Mouse (Mus musculus) spleen, postnatal 4 days (tissue): ENCODE measurements around the gene Tbl1xr1.

Experiments used
- DNase-seq, 2 experiments: peaks; one replicate each; pipeline ENCODE4 v3.0.0; 2022; ENCODE audit warnings: low spot score in 2 of 2

Tbl1xr1 gene

GRCm38 (mm10) chr3:22076561-22076935 lies at the start of gene Tbl1xr1:
TSS of gene Tbl1xr1 (plus strand) at chr3:22076652.
- DNase-seq = peak; percentile 87 to 92

GRCm38 (mm10) chr3:22038004-22038403 lies 38.4 kb upstream of the Tbl1xr1 start:
- no peak for DNase-seq

DNA sequence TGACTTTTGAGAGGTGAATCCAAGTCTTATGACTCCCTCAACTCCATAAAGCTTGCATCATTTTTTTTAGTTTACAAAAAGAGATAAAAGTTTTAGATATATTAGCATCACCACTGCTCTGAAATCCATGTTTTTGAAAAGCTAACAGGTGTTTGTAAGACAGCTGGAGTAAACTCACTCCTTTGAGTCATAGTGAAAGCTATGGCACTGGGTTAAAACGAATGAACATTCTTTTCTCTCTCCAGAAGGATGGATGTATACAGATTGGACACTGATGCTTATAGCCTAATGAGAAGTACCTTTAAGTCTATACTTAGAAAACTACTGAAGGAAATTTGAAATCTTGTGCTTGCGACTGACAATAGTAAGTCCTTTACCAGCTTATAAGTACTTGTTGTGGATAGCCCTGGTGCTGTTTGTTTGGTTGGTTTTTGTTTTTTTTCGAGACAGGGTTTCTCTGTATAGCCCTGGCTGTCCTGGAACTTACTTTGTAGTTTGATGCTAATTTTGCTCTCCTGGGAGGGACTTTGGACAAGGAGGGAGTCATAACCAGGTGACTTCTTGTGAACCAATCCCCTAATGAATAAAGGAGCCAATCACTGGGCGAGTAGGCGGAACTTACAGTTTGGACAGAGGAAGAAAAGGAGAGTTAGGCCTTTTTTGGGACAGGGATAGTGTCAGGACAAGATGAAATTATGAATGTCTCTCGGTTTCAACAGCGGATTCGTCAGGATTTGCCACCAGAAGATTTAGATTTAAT lies 37.2 kb upstream of the Tbl1xr1 start:
- DNase-seq = no peak

- no peak for DNase-seq
Measured at GRCm38 (mm10) chr3:22040627-22041026, 35.8 kb upstream of the Tbl1xr1 start.

GRCm38 (mm10) chr3:22047203-22047602 lies 29.2 kb upstream of the Tbl1xr1 start:
- DNase-seq = no peak

GRCm38 (mm10) chr3:22056664-22057328 lies 19.7 kb upstream of the Tbl1xr1 start:
- no peak for DNase-seq

GRCm38 (mm10) chr3:22058206-22058804 lies 18.1 kb upstream of the Tbl1xr1 start:
- DNase-seq = no peak

GRCm38 (mm10) chr3:22061163-22061562 lies 15.3 kb upstream of the Tbl1xr1 start:
- DNase-seq = no peak

DNA sequence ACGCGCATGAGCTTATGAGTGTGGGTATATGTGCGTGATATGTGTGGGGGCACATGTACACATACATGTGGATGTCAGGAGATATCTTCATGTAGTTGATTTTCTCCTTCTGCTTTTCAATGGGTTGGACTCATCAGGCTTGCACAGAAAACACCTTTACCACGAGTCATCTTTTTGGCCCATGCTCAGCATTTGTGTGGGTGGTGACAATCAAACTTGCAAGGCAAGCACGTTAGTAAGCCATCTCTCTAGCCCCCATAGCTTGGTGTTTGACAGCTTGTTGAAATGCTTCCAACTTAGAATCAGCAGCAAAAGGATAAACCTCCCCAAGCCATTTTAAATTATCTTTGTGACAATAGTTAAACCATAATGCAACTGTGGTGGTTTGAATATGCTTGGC lies 7.8 kb upstream of the Tbl1xr1 start:
- DNase-seq = no peak

GRCm38 (mm10) chr3:22073916-22074315 lies 2.5 kb upstream of the Tbl1xr1 start:
- DNase-seq = no peak

DNA sequence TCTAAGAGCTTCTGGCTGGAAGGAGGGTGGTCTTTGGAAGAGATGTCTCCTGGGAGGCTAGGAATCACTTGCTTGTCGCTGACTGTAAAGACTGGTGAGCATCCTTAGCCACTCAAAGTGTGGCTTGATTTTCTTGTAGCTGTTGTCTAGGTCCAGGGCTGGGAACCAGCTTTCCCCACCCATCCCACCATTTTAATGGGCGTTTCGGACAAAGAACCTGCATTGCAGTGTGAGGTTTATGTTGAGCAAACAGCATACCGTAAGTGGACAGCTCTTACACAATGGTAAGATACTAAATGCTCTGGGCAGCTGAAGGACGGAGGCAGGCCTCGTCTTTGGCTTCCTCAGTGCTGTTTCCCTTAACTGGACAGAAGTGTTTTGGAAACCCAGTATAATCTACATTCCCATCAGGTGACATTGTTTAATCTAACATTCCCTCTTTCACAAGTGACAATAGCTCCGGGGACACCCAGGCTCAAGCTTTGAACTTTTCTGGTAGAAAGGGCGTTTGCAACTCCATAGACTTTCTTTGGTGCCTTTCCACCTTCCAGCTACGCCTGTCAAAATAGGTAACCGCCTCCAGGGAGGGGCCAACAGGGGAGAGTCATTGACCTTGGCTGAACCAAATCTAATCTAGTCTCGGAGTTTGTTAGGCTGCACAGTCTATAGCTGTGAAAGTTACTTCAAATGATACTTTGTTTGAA lies 1.7 kb upstream of the Tbl1xr1 start:
- DNase-seq = peak in 1 of 2 experiments; percentile 34

- no peak for DNase-seq
Measured at GRCm38 (mm10) chr3:22075517-22075886, 950 bp upstream of the Tbl1xr1 start.

- DNase-seq = peak; percentile 83 to 93
Measured at GRCm38 (mm10) chr3:22075887-22076560, 428 bp upstream of the Tbl1xr1 start.

DNA sequence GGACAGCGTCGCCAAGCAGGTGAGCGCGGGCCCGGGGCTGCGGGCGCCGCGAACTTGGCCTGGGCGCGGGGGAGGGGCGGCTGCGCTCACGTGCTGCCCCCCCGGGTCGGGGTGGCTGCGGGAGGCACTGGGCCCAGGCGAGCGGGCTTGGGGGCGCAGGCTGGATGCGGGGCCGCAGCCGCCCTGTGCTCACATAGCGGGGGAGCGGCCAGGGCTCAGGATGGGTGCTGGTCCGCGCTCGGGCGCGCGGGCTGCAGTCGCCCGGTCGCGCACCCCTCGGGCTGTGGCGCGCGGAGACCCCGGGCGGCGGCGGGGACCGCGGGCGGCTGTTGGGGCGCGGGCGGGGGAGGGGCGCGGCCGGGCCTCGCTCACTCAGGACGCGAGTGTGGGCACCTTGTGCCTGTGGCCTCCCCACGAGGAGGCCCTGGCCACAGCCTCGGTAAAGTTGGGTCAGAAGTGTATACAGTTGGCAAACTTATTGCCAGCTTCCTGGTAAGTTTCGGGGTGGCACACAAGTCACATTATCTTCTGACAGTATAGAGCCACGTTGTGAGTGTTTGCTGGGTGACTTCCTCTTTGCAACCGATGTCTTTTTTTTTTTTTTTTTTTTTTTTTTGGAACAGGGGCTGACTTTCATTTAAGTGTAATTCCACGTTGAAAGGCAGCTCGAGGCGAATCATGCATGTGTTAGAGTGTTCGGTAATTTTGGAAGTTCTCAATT lies 644 bp downstream of the Tbl1xr1 start:
- peak in 1 of 2 experiments; percentile 41 for DNase-seq

GRCm38 (mm10) chr3:22077657-22078475 lies 1.4 kb downstream of the Tbl1xr1 start:
- peak in 1 of 2 experiments; percentile 34 for DNase-seq

DNA sequence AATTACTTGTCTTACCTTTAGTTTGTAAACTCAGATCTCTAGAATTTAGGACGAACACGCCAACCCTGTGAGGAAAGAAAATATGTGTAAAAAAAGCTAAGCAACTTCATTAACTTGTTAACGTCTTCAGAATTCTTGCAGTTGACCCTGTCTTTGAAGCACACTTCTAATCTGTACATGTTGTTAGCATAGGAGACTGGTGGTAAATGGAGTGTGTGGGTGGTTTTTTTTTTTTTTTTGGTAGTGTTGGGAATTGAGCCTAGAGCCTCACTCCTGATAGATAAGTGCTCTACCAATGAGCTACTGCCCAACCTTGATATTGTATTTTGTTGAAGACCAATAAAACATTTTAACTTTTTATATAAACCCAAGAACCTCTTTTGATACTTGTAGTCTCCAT lies 2.1 kb downstream of the Tbl1xr1 start:
- no peak for DNase-seq

GRCm38 (mm10) chr3:22081869-22082268 lies 5.4 kb downstream of the Tbl1xr1 start:
- DNase-seq = no peak

DNA sequence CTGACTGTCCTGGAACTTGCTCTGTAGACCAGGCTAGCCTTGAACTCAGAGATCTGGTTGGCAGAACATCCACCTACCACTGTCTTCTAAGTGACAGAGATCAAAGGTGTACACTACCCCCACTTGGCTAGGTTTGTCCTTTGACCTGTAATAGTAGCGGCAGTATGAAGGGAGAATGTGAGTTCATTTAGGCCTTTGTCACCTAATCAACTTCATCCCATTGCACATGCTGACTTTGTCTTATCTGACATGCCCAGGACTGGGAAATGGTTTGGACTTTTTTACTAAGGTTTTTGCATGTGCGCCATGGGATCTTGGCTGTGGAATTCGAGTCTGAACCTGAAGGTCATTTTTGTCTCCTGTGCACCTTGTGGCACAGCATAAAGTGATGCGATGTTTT lies 6.4 kb downstream of the Tbl1xr1 start:
- no peak for DNase-seq

DNA sequence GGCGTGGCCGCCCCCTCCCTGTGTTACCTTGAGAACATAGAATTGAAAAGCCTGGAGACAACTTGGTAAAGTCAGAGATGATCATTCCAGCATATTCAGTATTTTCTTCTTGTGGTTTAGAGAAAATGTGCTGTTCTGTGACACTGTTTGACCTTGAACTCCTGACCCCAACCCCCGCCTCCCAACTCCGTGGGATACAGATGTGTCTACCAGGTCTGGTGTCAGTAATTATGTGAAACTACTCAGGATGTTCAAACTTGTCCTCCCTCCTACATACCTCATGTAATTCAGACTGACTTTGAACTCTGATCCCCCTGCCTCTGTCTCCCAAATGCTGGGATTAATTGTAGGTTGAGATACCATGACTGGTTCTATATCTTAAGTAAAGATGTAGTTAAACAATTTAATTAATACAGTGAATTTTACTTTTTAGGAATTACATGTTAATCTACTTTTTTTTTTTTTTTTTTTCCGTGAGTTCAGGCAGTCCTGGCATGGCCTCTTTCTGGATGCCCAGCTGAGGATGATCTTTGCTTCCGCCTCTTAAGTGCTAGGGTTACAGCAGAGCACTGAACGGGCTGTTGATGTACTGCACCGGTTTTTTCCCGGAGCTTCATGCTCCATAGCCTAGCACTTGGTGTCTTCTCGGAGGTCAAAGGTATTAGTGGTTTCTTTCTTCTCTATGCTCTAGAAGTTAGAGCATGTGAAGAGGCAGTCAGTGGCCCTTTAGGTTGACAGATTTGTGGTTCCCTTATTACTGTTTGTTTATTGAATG lies 8.0 kb downstream of the Tbl1xr1 start:
- no peak for DNase-seq
